Mouse (Mus musculus): ENCODE data around the gene Olfr38.

The Olfr38 gene

GRCm38 (mm10) chr6:42756104-42756503 lies at the start of gene Olfr38:
Gene Olfr38 (plus strand): TSS chr6:42756404.
- no peak for DNase-seq (ENCODE audit: low read depth, low spot score)

- DNase-seq (ENCODE audit: low read depth, low spot score), result peak; percentile 51
These were observed 46.7 kb upstream of the Olfr38 start, which contains the start of gene Tcaf1 for GRCm38 (mm10) chr6:42709291-42710211. Gene Tcaf1 (minus strand): TSS chr6:42710088.

- no peak for DNase-seq (ENCODE audit: low read depth, low spot score)
These were observed 41.5 kb upstream of the Olfr38 start for GRCm38 (mm10) chr6:42714668-42715067.

GRCm38 (mm10) chr6:42717973-42718372 lies 38.2 kb upstream of the Olfr38 start:
- no peak for DNase-seq (ENCODE audit: low read depth, low spot score)

- DNase-seq (ENCODE audit: low read depth, low spot score), result no peak
These were observed 17.1 kb upstream of the Olfr38 start, which contains the start of gene Olfr453 for GRCm38 (mm10) chr6:42739071-42739470. Gene Olfr453 (plus strand): TSS chr6:42739371.

GRCm38 (mm10) chr6:42742303-42742702 lies 13.9 kb upstream of the Olfr38 start:
- DNase-seq (ENCODE audit: low read depth, low spot score), result no peak

GRCm38 (mm10) chr6:42747846-42748245 lies 8.4 kb upstream of the Olfr38 start:
- no peak for DNase-seq (ENCODE audit: low read depth, low spot score)

- no peak for DNase-seq (ENCODE audit: low read depth, low spot score)
These were observed 20.9 kb downstream of the Olfr38 start for GRCm38 (mm10) chr6:42777066-42777465.

- DNase-seq (ENCODE audit: low read depth, low spot score), result no peak
These were observed 28.6 kb downstream of the Olfr38 start, which contains the start of gene Olfr452 for GRCm38 (mm10) chr6:42784793-42785192. Gene Olfr452 (plus strand): TSS chr6:42785093.

GRCm38 (mm10) chr6:42790247-42790948 lies 34.2 kb downstream of the Olfr38 start:
- DNase-seq (ENCODE audit: low read depth, low spot score), result no peak

GRCm38 (mm10) chr6:42790949-42791556 lies 34.8 kb downstream of the Olfr38 start:
- no peak for DNase-seq (ENCODE audit: low read depth, low spot score)

GRCm38 (mm10) chr6:42794982-42795381 lies 38.8 kb downstream of the Olfr38 start:
- DNase-seq (ENCODE audit: low read depth, low spot score), result no peak

GRCm38 (mm10) chr6:42811639-42812038 lies 55.4 kb downstream of the Olfr38 start, which contains the start of gene Olfr450:
Gene Olfr450 (plus strand): TSS chr6:42811939.
- DNase-seq (ENCODE audit: low read depth, low spot score), result no peak

Measured in retina, postnatal 7 days (tissue).